Mouse (Mus musculus): ENCODE data around the gene Tmem86a.
"Not testable (repeated sequence)": the region's sequence is repeated elsewhere in the genome, so short reads cannot be mapped to it uniquely, and the experiment has no call there.

The Tmem86a gene

GRCm38 (mm10) chr7:47050366-47050765 lies at the start of gene Tmem86a:
Gene Tmem86a, plus strand, starts transcription at chr7:47050601.
- DNase-seq (ENCODE audit: low read depth, low spot score): peak; percentile 99

DNA sequence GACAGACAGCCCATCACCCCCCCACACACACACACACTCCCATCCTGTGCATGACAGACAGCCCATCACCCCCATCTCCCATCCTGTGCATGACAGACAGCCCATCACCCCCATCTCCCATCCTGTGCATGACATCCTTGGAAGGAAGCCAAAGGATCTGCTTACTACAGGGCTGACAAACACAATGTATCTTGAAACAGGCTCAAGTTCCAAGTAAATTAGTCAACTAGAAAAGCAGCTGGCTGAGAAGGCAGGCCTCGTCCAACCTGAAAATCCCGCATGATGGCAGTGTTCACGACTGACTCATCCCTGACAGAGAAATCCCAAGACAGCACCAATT lies 49.8 kb upstream of the Tmem86a start:
- no peak for DNase-seq (ENCODE audit: low read depth, low spot score)

DNA sequence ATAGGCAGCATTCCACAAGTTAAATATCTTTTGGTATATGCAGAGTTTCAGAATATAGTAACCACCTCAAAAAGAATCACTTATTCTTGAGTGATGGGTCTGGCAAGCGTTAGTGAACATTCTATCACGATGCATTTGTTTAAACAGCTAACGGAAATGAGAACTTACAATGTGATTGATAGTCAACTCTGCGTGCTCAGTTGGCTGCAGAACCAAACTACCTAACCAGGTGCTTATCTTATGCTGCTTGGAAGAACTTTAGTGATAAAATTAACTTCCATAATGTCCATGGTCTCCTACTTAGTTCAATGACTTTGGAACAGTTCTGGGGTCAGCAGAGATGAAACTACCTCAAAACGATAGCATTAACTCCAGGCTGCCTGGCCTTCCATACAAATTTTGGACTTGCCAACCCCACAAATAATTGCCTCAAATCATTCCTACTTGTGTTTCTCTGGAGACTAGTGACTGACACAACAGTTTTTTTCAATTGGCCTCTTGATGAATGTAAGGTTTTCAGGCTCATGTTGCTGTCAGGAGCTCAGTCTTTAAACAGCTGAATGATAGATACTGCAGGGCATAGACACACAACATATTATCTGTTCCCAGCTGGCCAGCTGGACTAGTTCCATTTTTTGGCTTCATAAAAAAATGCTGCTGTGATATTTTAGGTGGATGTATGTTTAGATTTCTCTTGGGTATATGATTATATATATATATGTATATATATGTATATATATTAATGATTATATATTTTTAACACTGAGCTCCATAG lies 49.1 kb upstream of the Tmem86a start:
- no peak for DNase-seq (ENCODE audit: low read depth, low spot score)

- no peak for DNase-seq (ENCODE audit: low read depth, low spot score)
Observed at GRCm38 (mm10) chr7:47001900-47002275, 48.5 kb upstream of the Tmem86a start.

DNA sequence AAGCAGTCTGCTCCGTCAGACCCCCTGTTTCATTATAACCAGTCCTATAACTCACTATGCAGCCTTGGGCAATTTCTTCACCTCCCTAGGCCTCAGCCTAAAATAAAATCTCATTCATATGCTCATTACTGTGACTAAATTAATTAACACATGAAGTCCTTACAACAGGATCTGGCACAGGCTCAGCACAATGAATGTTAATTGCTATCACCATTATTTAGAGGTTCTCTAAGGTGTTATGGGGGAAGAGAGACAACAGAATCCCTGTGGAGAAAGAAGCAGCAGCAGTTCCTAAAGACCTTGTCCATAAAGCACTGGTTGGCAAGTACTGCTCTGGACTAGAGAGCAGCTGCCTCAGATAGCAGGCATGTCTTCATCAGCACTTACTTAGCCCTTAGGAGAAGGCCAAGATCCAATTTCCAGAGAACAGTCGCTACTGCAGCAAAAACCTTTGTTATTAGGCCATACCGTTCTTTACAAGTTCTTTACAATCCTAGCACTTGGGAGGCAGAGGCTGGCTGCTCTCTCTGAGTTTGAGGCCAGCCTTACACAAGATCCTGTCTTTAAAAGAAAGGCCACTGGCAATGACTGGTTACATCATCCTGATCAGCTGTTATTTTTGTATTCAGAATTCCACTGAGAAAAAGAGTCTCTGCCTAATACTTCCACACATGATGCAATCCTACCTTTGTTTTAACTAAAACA lies 46.8 kb upstream of the Tmem86a start:
- no peak for DNase-seq (ENCODE audit: low read depth, low spot score)

DNA sequence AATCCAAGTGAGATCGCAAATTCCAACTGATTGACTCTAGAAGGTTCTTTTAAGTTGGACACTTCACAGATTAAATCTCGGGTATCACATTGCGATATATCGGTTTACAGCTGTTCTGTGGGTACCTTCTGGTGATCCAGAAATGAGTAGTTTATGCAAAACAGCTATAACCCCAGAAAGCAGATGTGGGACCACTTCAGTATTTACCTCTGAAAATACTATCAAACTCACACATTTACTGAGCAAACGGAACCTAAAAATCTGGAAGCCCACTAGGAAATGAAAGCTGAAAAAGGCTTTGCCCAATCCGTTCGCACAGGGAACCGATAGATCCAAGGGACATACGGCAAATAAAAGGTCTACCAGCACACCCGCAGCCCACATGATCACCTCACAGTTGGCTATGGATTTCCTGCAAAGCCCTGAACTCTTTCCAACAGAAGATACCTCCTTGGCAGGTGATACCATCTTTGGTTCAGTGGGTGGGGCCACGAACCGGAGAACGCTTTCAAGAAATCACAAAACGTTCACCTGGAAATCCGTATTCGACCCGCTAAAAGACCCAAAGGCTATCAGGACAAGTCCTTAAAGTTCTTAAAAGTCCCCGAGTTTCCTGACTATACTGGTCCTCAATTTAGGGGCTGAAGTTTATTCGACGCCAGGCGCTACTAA lies 43.2 kb upstream of the Tmem86a start:
- DNase-seq (ENCODE audit: low read depth, low spot score): no peak

DNA sequence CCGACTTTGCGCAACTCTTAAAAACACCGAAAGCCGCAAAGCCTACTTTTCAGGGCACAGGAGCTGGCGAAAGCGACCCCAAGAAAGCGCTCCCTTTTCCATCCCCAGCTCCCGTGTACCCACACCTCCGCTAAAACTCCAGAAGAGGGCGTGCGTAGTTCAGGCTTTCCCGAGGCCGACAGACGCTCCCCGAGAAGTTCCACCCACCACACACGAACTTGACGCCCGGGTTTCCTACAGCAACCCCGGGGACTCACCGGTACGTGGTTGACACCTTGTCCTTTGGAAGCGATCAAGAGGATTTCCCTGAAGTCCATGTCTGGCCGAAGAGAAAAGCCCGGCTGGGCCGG lies 42.6 kb upstream of the Tmem86a start:
- DNase-seq (ENCODE audit: low read depth, low spot score): peak; percentile 76

DNA sequence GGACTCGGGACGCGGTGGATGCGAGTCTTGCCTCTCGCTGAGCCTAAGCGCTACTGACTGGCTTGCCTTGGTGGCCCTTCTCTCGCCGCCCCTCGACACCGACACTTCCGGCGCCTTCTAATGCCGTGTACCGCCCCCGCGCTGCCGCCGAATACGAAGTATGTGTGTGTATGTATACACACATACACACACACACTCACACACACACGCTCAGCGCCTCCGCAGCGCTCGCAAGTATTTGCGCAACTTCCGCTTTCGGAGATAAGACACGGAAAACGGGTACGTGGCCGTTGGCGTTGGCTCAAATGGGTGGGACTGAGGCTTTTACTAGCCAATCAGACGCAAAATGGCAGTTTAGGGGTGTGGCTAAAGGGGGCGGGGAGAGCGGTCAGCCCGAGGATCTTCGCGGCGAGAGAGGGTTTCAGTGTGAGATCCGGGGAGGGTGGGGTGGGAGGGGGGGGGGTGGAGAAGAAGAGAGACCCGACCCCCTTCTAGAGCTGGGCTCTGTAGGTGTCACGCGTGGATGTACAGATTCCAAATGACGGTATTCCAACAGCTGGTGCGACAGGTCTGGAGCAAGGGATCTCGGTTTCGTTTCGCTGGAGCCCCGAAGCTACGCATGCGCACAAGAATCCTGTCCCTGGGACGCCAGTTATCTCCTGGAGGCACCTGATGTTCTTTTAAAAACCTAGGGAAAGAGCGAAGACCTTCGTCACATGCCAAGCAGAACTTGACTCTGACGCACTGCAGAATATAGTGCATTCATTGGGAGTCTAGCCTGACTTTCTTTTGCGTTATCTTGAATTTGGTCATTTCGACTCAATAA lies 42.0 kb upstream of the Tmem86a start, which contains the start of gene Spty2d1:
TSS of gene Spty2d1 (minus strand) at position 244 of the 826 bp plus-strand sequence.
- DNase-seq (ENCODE audit: low read depth, low spot score): peak; percentile 98

- DNase-seq (ENCODE audit: low read depth, low spot score): no peak
Observed at GRCm38 (mm10) chr7:47013131-47013767, 37.2 kb upstream of the Tmem86a start.

DNA sequence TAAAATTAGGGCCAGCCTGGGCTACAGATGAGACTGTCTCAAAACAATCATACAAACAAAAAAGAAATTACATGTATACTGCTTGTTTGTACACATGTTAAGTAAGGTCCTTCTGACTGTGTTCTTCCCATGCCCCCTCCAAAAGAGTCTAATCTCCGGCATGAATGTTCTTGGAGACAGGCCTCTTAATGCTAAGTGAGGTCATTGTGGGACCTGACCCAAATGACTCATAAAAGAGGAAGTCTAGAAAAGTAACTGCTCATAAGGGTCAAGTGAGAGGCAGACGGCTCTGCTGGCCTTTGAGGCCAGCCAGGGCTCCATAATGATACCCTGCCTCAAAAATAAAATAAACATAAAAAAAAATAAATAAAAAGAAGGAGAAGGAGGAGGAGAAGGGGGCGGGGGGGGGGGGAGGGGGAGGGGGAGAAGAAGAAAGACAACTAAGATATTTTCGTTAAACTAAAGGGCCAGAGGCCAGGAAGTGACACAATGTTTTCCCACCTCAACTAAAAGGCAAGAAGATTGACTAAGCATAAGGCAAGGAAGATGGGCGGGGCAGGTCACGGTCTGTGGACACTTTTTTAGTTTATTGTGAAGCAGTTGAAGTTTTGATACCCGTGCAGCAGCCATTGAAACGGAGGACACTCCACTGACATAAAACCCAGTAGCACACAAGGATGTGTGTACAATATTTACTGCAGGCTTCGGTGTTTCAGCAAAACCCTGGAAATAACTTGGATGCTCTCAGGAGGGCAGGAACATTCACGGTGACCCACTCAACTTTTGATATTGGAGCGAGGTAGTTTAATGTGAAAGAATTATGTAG lies 35.6 kb upstream of the Tmem86a start:
- DNase-seq (ENCODE audit: low read depth, low spot score): no peak

- peak; percentile 80 for DNase-seq (ENCODE audit: low read depth, low spot score)
Observed at GRCm38 (mm10) chr7:47015390-47016065, 34.9 kb upstream of the Tmem86a start.

DNA sequence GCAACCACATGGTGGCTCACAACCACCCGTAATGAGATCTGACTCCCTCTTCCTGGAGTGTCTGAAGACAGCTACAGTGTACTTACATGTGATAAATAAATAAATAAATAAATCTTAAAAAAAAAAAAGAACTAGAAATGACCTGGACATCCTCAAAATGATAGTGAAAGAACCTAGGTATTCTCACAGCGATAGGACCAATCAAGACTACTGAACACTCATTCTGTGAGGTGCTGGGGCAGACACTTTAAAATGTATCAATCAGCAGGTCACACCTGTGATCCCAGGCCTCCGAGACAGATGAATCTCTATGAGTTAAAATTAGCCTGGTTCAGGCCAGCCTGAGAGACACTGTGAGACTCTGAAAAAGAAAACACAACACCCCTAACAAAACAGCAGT lies 33.8 kb upstream of the Tmem86a start:
- DNase-seq (ENCODE audit: low read depth, low spot score): no peak

DNA sequence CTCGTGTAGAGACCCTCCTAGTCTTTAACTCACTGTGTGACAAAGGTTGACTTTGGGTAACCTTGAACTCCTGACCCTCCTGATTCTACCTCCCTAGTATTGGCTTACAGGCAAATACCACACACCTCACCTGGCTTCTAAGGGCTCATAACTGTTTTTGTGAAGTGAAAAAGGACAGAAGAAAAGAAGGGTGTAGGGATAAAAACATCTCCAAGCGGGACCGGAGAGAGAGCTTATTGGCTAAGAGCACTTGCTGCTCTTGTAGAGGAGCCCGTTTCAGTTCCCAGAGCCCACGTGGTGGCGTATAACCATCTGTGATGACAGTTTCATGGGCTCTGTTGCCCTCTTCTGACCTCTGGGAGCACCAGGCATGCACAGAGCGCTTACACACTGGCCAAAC lies 33.3 kb upstream of the Tmem86a start:
- peak; percentile 19 for DNase-seq (ENCODE audit: low read depth, low spot score)

DNA sequence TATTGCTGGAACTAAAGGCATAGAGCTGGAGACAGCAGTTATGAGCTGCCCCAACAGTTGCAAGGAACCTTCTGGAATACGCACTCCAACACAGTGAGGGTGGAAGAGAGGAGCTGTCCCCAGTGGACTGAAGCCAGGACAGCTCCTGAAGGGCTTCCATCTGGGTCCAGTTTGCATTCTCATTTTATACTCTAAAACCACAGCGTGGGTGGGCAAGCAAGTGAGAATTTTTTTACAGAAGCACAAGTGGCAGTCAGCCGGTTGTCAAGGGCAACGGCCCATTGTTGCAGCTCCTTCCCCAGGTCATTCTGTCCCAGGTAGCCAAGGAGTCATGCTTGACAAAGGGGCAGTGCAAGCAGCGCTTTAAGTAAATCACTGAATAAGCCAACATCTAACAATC lies 30.8 kb upstream of the Tmem86a start:
- no peak for DNase-seq (ENCODE audit: low read depth, low spot score)

DNA sequence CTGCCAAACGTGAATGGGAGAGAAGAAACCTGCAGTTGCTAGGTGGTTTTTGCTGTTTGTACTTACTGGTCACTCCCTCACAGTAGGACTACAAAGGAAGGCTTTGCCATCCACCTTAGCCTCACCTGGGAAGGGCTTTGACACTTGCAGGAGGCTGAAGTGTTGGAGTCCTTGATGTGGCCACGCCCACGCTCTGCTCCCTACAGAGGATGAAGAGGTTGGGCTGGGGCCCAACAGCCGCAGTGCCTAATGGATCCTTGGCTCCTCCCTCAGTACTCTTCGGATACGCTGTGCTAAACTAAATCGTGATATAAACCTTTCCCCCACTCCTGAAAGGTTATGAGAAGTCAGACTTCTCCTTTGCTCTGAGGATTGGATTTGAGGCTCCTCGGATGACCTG lies 29.4 kb upstream of the Tmem86a start:
- no peak for DNase-seq (ENCODE audit: low read depth, low spot score)

DNA sequence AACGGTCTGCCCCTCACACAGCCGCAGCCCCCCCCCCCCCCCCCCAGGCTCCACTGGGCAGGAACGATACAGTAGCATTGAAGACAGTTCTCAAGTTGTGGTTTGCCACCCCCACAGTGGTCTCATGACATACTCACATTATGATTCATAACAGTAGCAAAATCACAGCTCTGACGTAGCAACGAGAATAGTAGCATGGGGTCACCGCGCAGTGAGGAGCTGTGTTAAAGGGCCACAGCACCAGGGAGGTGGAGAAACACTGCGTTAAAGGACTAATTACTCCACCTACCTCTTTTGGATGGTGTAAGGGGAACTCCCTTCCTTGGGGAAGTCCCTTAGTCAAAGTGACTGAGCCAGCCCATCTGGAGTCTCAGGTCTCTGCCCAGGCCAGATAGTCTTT lies 27.9 kb upstream of the Tmem86a start:
- DNase-seq (ENCODE audit: low read depth, low spot score): no peak

DNA sequence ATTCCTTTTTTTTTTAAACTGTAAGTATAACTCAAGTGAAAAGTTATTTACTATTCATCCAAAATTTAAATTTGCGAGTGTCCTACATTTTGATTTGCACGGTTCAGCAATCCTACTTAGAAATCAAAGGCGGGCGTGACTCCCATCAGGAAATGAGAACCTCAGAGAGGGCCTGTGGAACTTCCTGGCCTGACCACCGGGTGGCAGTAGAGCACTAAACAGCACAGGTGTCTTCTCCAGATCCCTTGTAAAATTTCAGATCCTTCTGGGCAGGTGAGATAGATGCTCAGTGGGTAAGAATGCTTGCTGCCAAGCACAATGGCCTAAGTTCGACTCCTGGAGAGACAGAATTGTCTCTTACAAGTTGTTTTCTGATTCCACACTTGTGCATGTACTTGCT lies 26.9 kb upstream of the Tmem86a start:
- peak; percentile 73 for DNase-seq (ENCODE audit: low read depth, low spot score)

DNA sequence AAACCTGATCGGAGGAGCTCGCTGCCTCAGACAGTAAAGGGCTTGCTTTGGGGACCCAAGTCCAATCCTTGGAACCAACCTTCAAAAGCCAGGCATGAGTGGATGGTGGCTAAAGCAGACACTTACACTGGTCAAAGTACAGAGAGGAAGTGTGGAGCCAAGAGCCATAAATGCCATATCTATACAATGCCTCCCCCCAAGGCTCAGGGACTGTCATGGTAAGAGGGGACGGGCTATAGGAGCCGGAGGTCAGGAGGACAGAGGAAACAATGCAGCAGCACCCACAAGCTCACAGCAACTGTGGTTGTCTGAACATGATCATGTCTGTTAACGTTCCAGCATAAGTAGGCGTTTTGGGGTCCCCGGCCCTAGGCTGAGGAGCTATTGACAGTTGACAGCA lies 25.9 kb upstream of the Tmem86a start:
- DNase-seq (ENCODE audit: low read depth, low spot score): no peak

- DNase-seq (ENCODE audit: low read depth, low spot score): no peak
Observed at GRCm38 (mm10) chr7:47025429-47025828, 25.0 kb upstream of the Tmem86a start.

DNA sequence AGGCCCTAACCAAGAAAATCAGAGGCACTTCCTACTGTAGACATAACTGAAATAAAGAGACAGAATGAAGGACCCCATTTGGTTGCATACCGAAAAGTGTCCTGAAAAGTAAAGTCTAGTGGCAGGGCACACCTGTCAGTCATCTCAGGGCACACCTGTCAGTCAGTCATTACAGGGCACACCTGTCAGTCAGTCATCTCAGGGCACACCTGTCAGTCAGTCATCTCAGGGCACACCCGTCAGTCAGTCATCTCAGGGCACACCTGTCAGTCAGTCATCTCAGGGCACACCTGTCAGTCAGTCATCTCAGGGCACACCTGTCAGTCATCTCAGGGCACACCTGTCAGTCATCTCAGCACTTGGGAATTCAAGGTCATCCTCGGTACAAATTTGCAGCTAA lies 23.5 kb upstream of the Tmem86a start:
- DNase-seq (ENCODE audit: low read depth, low spot score): not testable (repeated sequence)
